Mouse (Mus musculus) left cerebral cortex, adult 8-10 months (tissue): ENCODE measurements at regions not wholly inside any gene's neighbourhood (a gene's known extent, or its start where the extent isn't known, plus 50 kb on each side); places are given as distances from the start of the nearest gene placed in this dataset.

Experiments used
- microRNA-seq, 2 experiments: library from miRNA; unstranded; fragments of <30 nt; microRNA quantifications; one replicate each; pipeline ENCODE4 v1.2.0; 2022

Small RNA genes in the stretch of these regions (microRNA-seq; reads per million reads assigned to microRNA genes)
- 0 reads per million in 2 experiments for gene Mir6351
